Mouse (Mus musculus) liver, embryonic 14.5 days (tissue): Measurements from ENCODE around the gene Josd2. TPM values are rescaled to one million over a fixed set of nuclear protein-coding genes. Genes with fewer than 3 reads are reported as not detected.

Experiments used
- ATAC-seq: fragments of 200-750 bp; cut with Nextera tagmentation; 2 replicates; pipeline ENCODE4 v1.8.0; 2017; ENCODE audit warnings: moderate number of reproducible peaks, mild to moderate bottlenecking, moderate library complexity; ENCODE audit not compliant: insufficient read depth
- DNase-seq, 3 experiments: peaks; one replicate each; pipeline ENCODE4 v3.0.0-alpha.2; 2012 to 2013; ENCODE audit warnings: low read depth in 3 of 3, low spot score in 3 of 3
- H3K27ac ChIP-seq: fragments of 300-500 bp; sonication (generic); 2 replicates; pipeline ENCODE4 v1.5.1; 2014; ENCODE audit warnings: moderate library complexity, mild to moderate bottlenecking, control low read depth, inconsistent platforms
- H3K27me3 ChIP-seq: fragments of 300-500 bp; sonication (generic); 2 replicates; pipeline ENCODE4 v1.6.1; 2014; ENCODE audit warnings: mild to moderate bottlenecking, low read length, moderate library complexity; ENCODE audit not compliant: control insufficient read depth, insufficient read depth
- H3K36me3 ChIP-seq: fragments of 300-500 bp; sonication (generic); replicated peaks from 2 replicates; pipeline ENCODE4 v1.6.1; 2014; ENCODE audit warnings: low read depth; ENCODE audit not compliant: control insufficient read depth, insufficient read depth
- H3K4me1 ChIP-seq, 2 experiments: fragments of 200-500 bp in 1 of 2; fragments of 300-500 bp in 1 of 2; sonication (generic) in 1 of 2; replicated peaks; 2 replicates each; pipeline ENCODE4 v1.6.1; 2012 to 2014; ENCODE audit warnings: antibody characterized with exemption in 1 of 2, inconsistent platforms in 1 of 2, low read length in 1 of 2; ENCODE audit not compliant: control insufficient read depth in 2 of 2, insufficient read depth in 2 of 2
- H3K4me2 ChIP-seq: fragments of 300-500 bp; sonication (generic); 2 replicates; pipeline ENCODE4 v1.6.1; 2014; ENCODE audit warnings: low read depth, mild to moderate bottlenecking, control low read depth, moderate library complexity
- H3K4me3 ChIP-seq, 2 experiments: fragments of 200-500 bp in 1 of 2; fragments of 300-500 bp in 1 of 2; sonication (generic) in 1 of 2; 2 replicates each; pipeline ENCODE4 v1.5.1; 2012 to 2014; ENCODE audit warnings: low read depth in 2 of 2, low read length in 2 of 2, mild to moderate bottlenecking in 2 of 2, control low read depth in 1 of 2, inconsistent platforms in 1 of 2, moderate library complexity in 1 of 2; ENCODE audit not compliant: insufficient read depth in 1 of 2
- H3K9ac ChIP-seq: fragments of 300-500 bp; sonication (generic); replicated peaks from 2 replicates; pipeline ENCODE4 v1.6.1; 2014; ENCODE audit warnings: mild to moderate bottlenecking, control low read depth, moderate library complexity
- H3K9me3 ChIP-seq: fragments of 300-500 bp; sonication (generic); 2 replicates; pipeline ENCODE4 v1.6.1; 2016; ENCODE audit warnings: low read length, mixed read lengths; ENCODE audit not compliant: control insufficient read depth
- CTCF ChIP-seq: IDR thresholded peaks from 2 replicates; pipeline ENCODE4 v1.5.1; 2016; ENCODE audit warnings: antibody characterized with exemption, low read depth, control low read depth
- EP300 ChIP-seq: IDR thresholded peaks from 2 replicates; pipeline ENCODE4 v1.6.1; 2016; ENCODE audit warnings: antibody characterized with exemption, low read depth
- WGBS: fragments of 180-500 bp; shearing (Covaris S2); extraction: QIAGEN DNeasy Blood & Tissue Kit; methylation state at CpG from one replicate; pipeline ENCODE4 v1.1.7; 2014; ENCODE audit not compliant: insufficient replicate concordance; 5-methylcytosine and 5-hydroxymethylcytosine counted together
- microRNA-seq: library from miRNA; unstranded; fragments of <30 nt; microRNA quantifications from one replicate; pipeline ENCODE4, GENCODE M21; 2016
- polyA plus RNA-seq, 2 experiments: library from polyadenylated mRNA; depleted of rRNA in 1 of 2; stranded (reverse) in 1 of 2; unstranded in 1 of 2; fragments of >200 nt; fragmentation: Nextera tagmentation in 1 of 2; extraction: Ambion mirVana in 1 of 2; gene quantifications; 2 replicates each; pipeline versions ENCODE4 v1.2.1 to v1.2.3; 2012 to 2014

The Josd2 gene
- polyA plus RNA-seq, 2 experiments: 155 to 212 TPM

GRCm38 (mm10) chr7:44500046-44500445, 32.3 kb downstream of the Josd2 start:
- ATAC-seq: no peak
- WGBS: 55% methylated on average over 20 of the region's 20 CpGs
- H3K27me3 ChIP-seq: no peaks in the 10 kb centered on the region
- no peak overlapping the region for H3K4me2 ChIP-seq
- TF ChIP-seq CTCF: no peak
- no peaks in the 10 kb centered on the region for H3K36me3 ChIP-seq
- no peaks in the 10 kb centered on the region for H3K9me3 ChIP-seq
- H3K4me3 ChIP-seq: no peak overlapping the region
- H3K9ac ChIP-seq: no peak overlapping the region
- no peak overlapping the region for H3K27ac ChIP-seq
- H3K4me1 ChIP-seq: peaks cover 16 to 27% of the 10 kb centered on the region in 2 experiments
- DNase-seq: no peak

- TF ChIP-seq EP300 (no peak), CTCF (peak; percentile 89)
- WGBS: 26% methylated on average over 5 of the region's 5 CpGs
- no peaks in the 10 kb centered on the region for H3K27me3 ChIP-seq
Measured at GRCm38 (mm10) chr7:44501563-44502115, 33.9 kb downstream of the Josd2 start.

GRCm38 (mm10) chr7:44507491-44507890, 39.7 kb downstream of the Josd2 start:
- Histone ChIP-seq H3K4me3 (no peak overlapping the region), H3K4me1 (no peaks in the 10 kb centered on the region), H3K27ac (no peak overlapping the region), H3K36me3 (no peaks in the 10 kb centered on the region), H3K27me3 (no peaks in the 10 kb centered on the region), H3K9me3 (no peaks in the 10 kb centered on the region), H3K9ac (no peak overlapping the region), H3K4me2 (no peak overlapping the region)
- DNase-seq (no peak), ATAC-seq (no peak)
- no peak for TF ChIP-seq CTCF
- TF ChIP-seq EP300: no peak

More at GRCm38 (mm10) chr7:44501563-44502115, 33.9 kb downstream of the Josd2 start:
- H3K36me3 ChIP-seq: no peaks in the 10 kb centered on the region
- H3K4me1 ChIP-seq: peaks cover 9 to 19% of the 10 kb centered on the region in 2 experiments
- no peak overlapping the region for H3K4me2 ChIP-seq
- peak; percentile 43 to 54 (median 46) for DNase-seq
- no peak overlapping the region for H3K4me3 ChIP-seq
- H3K9ac ChIP-seq: no peak overlapping the region
- ATAC-seq: no peak
- no peaks in the 10 kb centered on the region for H3K9me3 ChIP-seq
- H3K27ac ChIP-seq: no peak overlapping the region

- TF ChIP-seq EP300 (no peak), CTCF (peak; percentile 53)
- Histone ChIP-seq H3K27ac (no peak overlapping the region), H3K27me3 (peaks cover 19% of the 10 kb centered on the region), H3K4me3 (no peak overlapping the region), H3K36me3 (no peaks in the 10 kb centered on the region), H3K4me1 (no peaks in the 10 kb centered on the region), H3K4me2 (no peak overlapping the region), H3K9me3 (no peaks in the 10 kb centered on the region), H3K9ac (no peak overlapping the region)
- DNase-seq (no peak), ATAC-seq (no peak)
- WGBS: 54% methylated on average over 9 of the region's 9 CpGs
Measured at GRCm38 (mm10) chr7:44519240-44519913, 51.6 kb downstream of the Josd2 start.

GRCm38 (mm10) chr7:44520990-44521389, 53.2 kb downstream of the Josd2 start:
- H3K9ac ChIP-seq: no peak overlapping the region
- no peak overlapping the region for H3K27ac ChIP-seq
- no peak overlapping the region for H3K4me3 ChIP-seq
- 52% methylated on average over 3 of the region's 3 CpGs for WGBS
- H3K36me3 ChIP-seq: no peaks in the 10 kb centered on the region
- TF ChIP-seq CTCF (no peak), EP300 (no peak)
- no peaks in the 10 kb centered on the region for H3K4me1 ChIP-seq
- no peak overlapping the region for H3K4me2 ChIP-seq
- H3K27me3 ChIP-seq: peaks cover 29% of the 10 kb centered on the region
- ATAC-seq: no peak
- no peak for DNase-seq
- H3K9me3 ChIP-seq: no peaks in the 10 kb centered on the region

Small RNAs within 50 kb of the gene (microRNA-seq; reads per million reads assigned to microRNA genes)
- gene Mir7052: 1.7 reads per million

Other genes starting within 250 kb of the Josd2 start
- not detected in 2 replicates for gene Klk1, start 242.6 kb upstream of the Josd2 start, polyA plus RNA-seq (2012; rRNA removed)
- not detected in 2 replicates for gene Klk1, start 242.6 kb upstream of the Josd2 start, polyA plus RNA-seq (2014; fragmentation: Nextera tagmentation; extraction: Ambion mirVana)
- gene Gm36864, start 231.8 kb upstream of the Josd2 start, polyA plus RNA-seq (2012; rRNA removed): not detected in 2 replicates
- gene Gm36864, start 231.8 kb upstream of the Josd2 start, polyA plus RNA-seq (2014; fragmentation: Nextera tagmentation; extraction: Ambion mirVana): not detected in 2 replicates
- gene 1700028J19Rik, start 221.3 kb upstream of the Josd2 start, polyA plus RNA-seq (2012; rRNA removed): 0.97 and 1.3 TPM in 2 replicates
- gene 1700028J19Rik, start 221.3 kb upstream of the Josd2 start, polyA plus RNA-seq (2014; fragmentation: Nextera tagmentation; extraction: Ambion mirVana): 1.3 and 1.5 TPM in 2 replicates
- gene 2410002F23Rik, start 221.3 kb upstream of the Josd2 start, polyA plus RNA-seq (2012; rRNA removed): 43.8 and 47.9 TPM in 2 replicates
- 20.0 and 21.8 TPM in 2 replicates for gene 2410002F23Rik, start 221.3 kb upstream of the Josd2 start, polyA plus RNA-seq (2014; fragmentation: Nextera tagmentation; extraction: Ambion mirVana)
- gene Acp4, start 210.6 kb upstream of the Josd2 start, polyA plus RNA-seq (2012; rRNA removed): not detected in 2 replicates
- gene Acp4, start 210.6 kb upstream of the Josd2 start, polyA plus RNA-seq (2014; fragmentation: Nextera tagmentation; extraction: Ambion mirVana): not detected in 2 replicates
- gene Gm15517, start 206.5 kb upstream of the Josd2 start, polyA plus RNA-seq (2012; rRNA removed): not detected in 2 replicates
- not detected in 2 replicates for gene Gm15517, start 206.5 kb upstream of the Josd2 start, polyA plus RNA-seq (2014; fragmentation: Nextera tagmentation; extraction: Ambion mirVana)
- gene Clec11a, start 161.1 kb upstream of the Josd2 start, polyA plus RNA-seq (2012; rRNA removed): 0.34 and 0.38 TPM in 2 replicates
- 0.33 and 0.51 TPM in 2 replicates for gene Clec11a, start 161.1 kb upstream of the Josd2 start, polyA plus RNA-seq (2014; fragmentation: Nextera tagmentation; extraction: Ambion mirVana)
- gene Shank1, start 157.7 kb upstream of the Josd2 start, polyA plus RNA-seq (2012; rRNA removed): 0.04 and 0.06 TPM in 2 replicates
- 0.05 TPM in 1 of 2 replicates, not detected in the other for gene Shank1, start 157.7 kb upstream of the Josd2 start, polyA plus RNA-seq (2014; fragmentation: Nextera tagmentation; extraction: Ambion mirVana)
- 0.02 and 0.06 TPM in 2 replicates for gene Syt3, start 83.9 kb upstream of the Josd2 start, polyA plus RNA-seq (2012; rRNA removed)
- 0.14 TPM in 1 of 2 replicates, not detected in the other for gene Syt3, start 83.9 kb upstream of the Josd2 start, polyA plus RNA-seq (2014; fragmentation: Nextera tagmentation; extraction: Ambion mirVana)
- 0.06 and 0.12 TPM in 2 replicates for gene 1700008O03Rik, start 82.2 kb upstream of the Josd2 start, polyA plus RNA-seq (2012; rRNA removed)
- gene 1700008O03Rik, start 82.2 kb upstream of the Josd2 start, polyA plus RNA-seq (2014; fragmentation: Nextera tagmentation; extraction: Ambion mirVana): not detected in 2 replicates
- gene Lrrc4b, start 39.0 kb upstream of the Josd2 start, polyA plus RNA-seq (2012; rRNA removed): 0.02 and 0.30 TPM in 2 replicates
- gene Lrrc4b, start 39.0 kb upstream of the Josd2 start, polyA plus RNA-seq (2014; fragmentation: Nextera tagmentation; extraction: Ambion mirVana): not detected in 2 replicates
- 10.2 and 14.7 TPM in 2 replicates for gene Aspdh, start 2.6 kb upstream of the Josd2 start, polyA plus RNA-seq (2012; rRNA removed)
- gene Aspdh, start 2.6 kb upstream of the Josd2 start, polyA plus RNA-seq (2014; fragmentation: Nextera tagmentation; extraction: Ambion mirVana): 10.9 and 11.0 TPM in 2 replicates
- gene Emc10, start 28.5 kb downstream of the Josd2 start, polyA plus RNA-seq (2012; rRNA removed): 46.7 and 49.5 TPM in 2 replicates
- 41.7 and 49.3 TPM in 2 replicates for gene Emc10, start 28.5 kb downstream of the Josd2 start, polyA plus RNA-seq (2014; fragmentation: Nextera tagmentation; extraction: Ambion mirVana)
- 0.64 and 1.5 TPM in 2 replicates for gene Fam71e1, start 28.6 kb downstream of the Josd2 start, polyA plus RNA-seq (2012; rRNA removed)
- gene Fam71e1, start 28.6 kb downstream of the Josd2 start, polyA plus RNA-seq (2014; fragmentation: Nextera tagmentation; extraction: Ambion mirVana): 0.48 and 1.6 TPM in 2 replicates
- not detected in 2 replicates for gene Mybpc2, start 56.7 kb downstream of the Josd2 start, polyA plus RNA-seq (2012; rRNA removed)
- not detected in 2 replicates for gene Mybpc2, start 56.7 kb downstream of the Josd2 start, polyA plus RNA-seq (2014; fragmentation: Nextera tagmentation; extraction: Ambion mirVana)
- gene Spib, start 64.1 kb downstream of the Josd2 start, polyA plus RNA-seq (2012; rRNA removed): 0.15 and 0.16 TPM in 2 replicates
- gene Spib, start 64.1 kb downstream of the Josd2 start, polyA plus RNA-seq (2014; fragmentation: Nextera tagmentation; extraction: Ambion mirVana): 0.11 TPM in 2 replicates
- gene Pold1, start 80.9 kb downstream of the Josd2 start, polyA plus RNA-seq (2012; rRNA removed): 42.1 and 46.7 TPM in 2 replicates
- 37.5 and 40.2 TPM in 2 replicates for gene Pold1, start 80.9 kb downstream of the Josd2 start, polyA plus RNA-seq (2014; fragmentation: Nextera tagmentation; extraction: Ambion mirVana)
- gene Nr1h2, start 86.0 kb downstream of the Josd2 start, polyA plus RNA-seq (2012; rRNA removed): 30.8 and 35.7 TPM in 2 replicates
- gene Nr1h2, start 86.0 kb downstream of the Josd2 start, polyA plus RNA-seq (2014; fragmentation: Nextera tagmentation; extraction: Ambion mirVana): 38.1 and 41.4 TPM in 2 replicates
- gene Napsa, start 104.4 kb downstream of the Josd2 start, polyA plus RNA-seq (2012; rRNA removed): 4.3 and 5.8 TPM in 2 replicates
- 6.7 and 8.6 TPM in 2 replicates for gene Napsa, start 104.4 kb downstream of the Josd2 start, polyA plus RNA-seq (2014; fragmentation: Nextera tagmentation; extraction: Ambion mirVana)
- 0.16 and 0.24 TPM in 2 replicates for gene Kcnc3, start 122.7 kb downstream of the Josd2 start, polyA plus RNA-seq (2012; rRNA removed)
- gene Kcnc3, start 122.7 kb downstream of the Josd2 start, polyA plus RNA-seq (2014; fragmentation: Nextera tagmentation; extraction: Ambion mirVana): not detected in 2 replicates
- gene Myh14, start 202.9 kb downstream of the Josd2 start, polyA plus RNA-seq (2012; rRNA removed): 0.15 and 0.75 TPM in 2 replicates
- gene Myh14, start 202.9 kb downstream of the Josd2 start, polyA plus RNA-seq (2014; fragmentation: Nextera tagmentation; extraction: Ambion mirVana): 0.09 and 0.23 TPM in 2 replicates
- gene Izumo2, start 240.8 kb downstream of the Josd2 start, polyA plus RNA-seq (2012; rRNA removed): not detected in 2 replicates
- not detected in 2 replicates for gene Izumo2, start 240.8 kb downstream of the Josd2 start, polyA plus RNA-seq (2014; fragmentation: Nextera tagmentation; extraction: Ambion mirVana)